Mouse (Mus musculus): ENCODE results near the gene Cux2. TPM values are rescaled to one million over a fixed set of nuclear protein-coding genes. Genes with fewer than 3 reads are reported as not detected.

The Cux2 gene
- total RNA-seq, 2 experiments from 2014 or later: 12.2 to 13.6 TPM

DNA sequence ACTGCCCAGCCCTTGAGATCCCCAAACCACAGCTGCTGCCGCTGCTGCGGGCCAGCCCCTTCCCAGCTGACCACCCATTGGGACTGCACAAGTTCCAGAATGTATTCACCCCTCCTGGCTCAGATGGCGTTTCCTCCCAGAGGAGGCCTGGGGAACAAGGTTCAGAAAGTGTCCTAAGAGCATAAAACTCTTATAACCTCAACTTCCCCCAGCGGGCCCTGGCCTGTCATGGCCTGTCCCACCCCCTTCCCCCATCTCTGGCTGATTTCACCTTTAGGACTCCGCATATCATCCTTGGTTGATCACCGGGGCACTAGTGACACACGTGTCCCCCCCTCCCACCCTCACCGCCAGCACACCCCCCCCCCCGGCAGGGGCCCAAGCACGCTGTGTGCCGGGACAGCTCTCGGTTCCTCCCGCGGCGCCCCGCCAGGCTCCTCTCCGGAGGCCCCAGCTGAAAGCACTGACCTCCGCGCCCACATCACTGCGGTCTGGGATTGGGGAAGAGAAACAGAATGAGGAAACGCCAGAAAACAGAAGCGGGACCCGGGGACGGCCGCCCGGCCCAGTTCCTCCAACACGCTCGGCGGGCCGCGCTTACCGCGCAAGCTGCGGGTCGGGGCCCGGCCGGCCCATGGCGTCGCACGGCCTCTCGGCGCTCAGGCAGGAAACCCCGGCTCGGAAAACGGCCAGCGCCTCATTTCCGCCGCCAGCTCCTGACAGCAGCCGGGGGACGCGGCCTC, 213.8 kb downstream of the Cux2 start:
- DNase-seq: peak; percentile 47

DNA sequence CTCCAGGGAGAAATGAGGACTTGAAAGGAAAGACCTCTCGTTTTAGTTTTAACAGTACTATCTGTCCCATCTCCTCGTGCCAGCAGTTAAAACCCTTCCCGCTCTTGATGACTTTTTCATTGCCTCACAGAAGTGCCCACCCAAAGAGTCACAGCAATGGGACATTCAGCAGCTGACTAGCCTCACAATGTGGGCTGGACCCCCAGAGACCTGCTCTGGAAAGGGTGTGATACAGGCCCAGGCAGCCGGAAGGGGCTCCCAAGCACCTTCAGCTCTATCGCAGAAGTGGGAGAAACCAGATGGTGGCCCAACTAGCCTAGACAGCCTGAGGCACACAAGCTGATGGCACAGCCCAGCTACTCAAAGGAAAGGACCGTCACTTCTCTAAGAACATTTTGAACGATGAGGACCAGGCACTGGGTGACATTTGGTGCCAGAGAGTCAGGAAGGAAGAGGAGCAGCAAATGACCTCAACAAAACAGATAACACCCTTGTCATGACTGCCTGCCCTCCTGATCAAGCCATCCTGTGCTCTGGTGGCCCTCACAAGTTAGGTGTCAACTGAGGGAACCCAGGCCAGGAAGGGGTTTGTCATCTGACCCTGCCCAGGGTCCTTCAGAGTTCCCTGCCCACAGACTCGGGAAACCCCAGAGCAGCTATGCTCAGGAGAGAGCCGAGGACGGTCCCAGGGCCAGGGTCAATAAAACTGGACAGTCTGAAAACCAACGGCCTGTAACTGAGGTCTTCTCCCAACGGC, 214.7 kb downstream of the Cux2 start:
- DNase-seq: no peak

DNA sequence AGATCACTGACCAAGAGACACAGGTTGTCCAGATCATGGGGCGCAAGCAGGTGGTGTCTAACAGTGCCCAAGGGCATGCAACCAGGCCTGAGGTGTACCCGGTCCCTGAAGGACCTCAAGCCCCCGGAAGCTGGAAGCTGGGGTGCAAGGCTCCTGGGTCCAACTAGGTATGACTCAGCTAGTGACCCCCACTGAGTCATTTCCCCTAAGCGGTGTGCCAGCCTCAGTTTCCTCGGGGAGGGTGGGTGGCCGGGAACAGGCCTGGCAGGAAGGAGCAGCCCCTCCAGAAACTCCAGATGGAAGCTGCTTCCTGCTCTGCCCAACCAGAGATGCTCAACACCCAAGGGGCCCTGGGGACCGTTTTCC, 215.7 kb downstream of the Cux2 start:
- no peak for DNase-seq

DNA sequence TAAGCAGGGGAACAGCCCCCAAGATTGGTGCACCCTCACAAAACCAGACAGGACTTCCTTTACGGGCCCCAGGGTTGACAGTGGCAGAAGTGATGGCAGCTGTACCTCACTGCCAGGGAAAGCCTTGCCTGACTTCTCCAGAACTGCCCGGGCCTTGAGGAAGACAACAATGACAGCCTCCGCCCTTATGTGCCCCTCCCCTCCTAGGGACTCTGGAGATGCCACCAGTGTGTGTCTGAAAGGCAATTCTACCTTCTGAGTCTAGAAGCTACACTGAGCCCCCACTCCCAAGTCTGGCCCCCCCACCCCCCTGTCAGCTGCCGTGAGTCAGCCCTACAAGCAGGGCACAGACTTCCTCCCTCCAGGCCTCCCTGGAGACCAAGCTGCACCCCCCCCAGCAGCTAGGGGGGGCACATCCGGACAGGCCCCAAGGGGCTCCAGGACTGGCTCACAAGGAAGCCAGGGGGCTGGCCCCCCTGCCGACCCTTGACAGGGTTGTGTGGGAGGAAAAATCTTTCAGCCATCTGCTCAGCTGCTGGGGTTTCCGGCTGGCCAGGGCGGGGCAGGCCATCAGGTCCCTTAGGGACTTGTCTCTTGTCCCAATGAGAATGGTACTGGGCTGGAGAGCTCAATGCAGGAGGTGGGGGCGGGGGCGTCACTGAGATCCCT, 216.2 kb downstream of the Cux2 start:
- DNase-seq: peak; percentile 83

DNA sequence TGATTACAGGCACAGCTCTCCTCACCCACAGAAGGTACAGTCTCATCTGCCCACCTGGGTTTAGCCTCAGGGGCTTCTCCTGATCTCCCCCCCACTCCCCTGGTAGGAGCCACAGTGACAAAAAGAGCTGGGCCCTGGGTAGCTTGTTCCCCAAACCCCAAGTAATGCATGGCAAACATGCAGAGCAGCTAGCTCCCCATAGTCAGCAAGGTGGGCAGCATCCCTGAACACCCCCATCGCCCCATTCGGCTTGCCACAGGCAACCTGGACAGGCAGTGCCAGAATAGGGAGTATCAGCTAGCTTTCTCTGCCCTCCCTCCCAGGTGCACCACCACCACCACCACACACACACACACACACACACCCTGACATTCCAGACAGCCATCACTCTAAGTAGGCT, 216.7 kb downstream of the Cux2 start:
- DNase-seq: no peak

DNA sequence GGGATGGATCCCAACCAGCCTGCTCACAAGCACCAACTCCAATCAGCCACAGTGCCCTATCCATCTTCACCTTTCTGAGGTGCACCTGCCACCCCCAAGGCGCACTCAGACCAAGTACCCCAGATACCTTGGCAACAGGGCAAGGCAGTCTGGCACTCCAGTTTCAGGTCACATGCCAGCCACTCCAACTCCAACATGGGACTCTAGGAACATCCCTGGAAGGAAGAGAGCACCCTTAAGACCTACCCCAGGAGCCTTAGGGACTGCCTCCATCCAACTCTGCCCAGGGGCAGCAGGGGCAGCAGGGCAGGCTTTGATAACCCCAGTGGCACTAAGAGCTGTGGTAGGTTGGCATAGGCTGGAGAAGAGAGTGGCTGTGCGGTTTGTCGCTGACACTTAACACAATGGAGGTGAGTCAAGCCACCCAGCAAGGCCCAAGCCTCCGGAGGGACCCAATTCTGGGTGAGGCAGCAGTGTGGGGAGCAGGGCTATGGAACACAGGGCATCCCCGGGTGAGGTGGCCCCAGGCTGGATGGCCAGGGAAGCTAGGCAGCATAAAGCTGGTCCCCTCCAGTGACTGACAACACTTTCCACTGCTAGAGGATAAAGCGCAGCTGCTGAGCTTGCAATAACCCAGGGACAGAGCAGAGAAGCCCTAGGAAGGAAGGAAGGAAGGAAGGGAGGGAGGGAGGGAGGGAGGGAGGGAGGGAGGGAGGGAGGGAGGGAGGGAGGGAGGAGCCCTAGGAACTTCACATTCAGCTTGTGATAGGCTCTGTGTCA, 217.3 kb downstream of the Cux2 start:
- DNase-seq: no peak

DNA sequence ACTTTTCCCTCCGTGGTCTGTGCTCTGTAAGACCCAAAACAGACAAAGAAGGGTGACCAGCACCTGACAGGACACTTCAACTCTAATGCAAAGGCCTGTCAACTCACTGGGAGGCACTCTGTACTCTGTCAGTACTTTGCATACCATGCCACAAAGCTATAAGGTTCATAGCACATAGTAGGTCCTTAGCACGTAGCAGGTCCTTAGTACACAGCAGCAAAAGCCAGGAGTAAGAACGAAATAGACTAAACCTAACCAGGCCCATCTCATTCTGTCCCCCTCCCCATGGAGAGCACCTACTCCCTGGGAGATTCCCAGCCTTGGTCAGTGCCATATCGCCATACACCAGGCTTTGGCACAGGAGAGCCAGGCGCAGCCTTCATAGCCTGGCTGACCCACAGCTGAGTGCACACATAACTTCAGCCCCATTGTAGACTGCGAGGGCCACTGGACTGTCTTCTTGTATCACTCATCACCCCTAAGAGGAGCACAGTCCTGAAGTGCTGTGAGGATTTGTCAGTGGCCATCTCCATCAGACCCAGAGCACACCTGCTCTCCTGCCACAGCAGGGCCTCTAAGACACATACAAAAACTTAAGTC, 218.8 kb downstream of the Cux2 start:
- DNase-seq: no peak

DNA sequence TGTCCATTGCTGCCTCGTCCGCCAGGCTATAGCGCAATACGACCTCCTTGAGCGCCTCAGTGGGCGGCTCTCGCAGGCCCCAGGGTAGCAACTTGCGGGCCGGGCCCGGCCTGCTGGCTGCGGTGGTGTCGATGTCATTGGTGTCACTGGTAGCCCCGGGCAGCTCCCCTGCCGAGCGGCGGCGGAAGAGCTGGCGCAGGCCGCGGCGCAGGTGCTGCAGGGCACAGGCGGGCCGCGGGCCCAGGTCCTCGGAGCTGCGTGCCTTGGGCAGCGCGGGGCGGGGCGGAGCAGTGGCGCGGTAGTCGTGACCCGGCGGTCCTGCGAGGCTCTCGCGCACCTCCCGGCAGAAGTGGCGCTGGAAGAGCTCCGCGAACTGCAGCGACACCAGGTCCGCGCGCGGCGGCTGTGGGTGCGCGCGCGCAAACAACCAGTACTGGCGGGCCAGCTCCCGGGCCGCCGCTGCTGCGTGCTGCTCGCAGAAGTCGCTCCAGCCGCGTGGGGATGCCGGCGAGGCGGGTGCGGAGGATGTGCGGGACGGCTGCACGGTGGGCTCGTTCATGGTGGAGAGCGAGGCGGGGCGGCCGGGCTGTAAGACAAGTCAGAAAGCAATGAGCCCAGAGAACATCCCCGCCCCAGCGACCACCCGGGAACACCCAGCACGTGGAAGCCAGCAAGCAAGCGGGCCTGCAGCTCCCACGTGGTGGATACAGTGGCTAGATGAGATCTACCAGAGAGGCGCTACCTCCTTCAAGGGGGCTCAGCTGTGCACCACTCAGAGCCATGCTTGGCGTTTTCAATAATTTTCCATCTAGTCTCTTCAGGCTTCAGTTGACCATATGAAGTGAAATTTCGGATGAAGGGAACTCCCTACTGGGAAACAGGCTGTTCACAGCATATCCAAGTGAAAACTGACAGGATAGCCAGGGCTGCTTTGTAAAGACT, 221.1 kb downstream of the Cux2 start:
- DNase-seq: no peak

DNA sequence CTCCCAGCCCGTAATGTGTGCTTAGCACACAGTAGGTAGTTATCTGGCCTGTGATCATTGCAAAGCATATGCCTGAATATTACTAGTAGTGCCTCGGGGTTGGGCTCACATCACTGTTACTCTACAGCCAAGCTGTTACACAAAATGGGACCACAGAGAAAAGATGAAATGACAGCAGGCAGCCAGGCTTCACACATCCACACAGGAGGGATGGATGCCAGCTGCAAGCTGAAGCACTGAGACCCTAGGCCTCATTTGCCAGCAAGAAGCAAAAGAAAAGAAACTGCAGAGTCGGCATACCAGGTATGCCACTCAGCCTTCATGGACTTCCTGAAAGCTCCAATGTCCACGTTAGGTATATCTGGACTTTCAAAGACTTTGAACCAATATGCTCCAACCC, 222.0 kb downstream of the Cux2 start:
- no peak for DNase-seq

DNA sequence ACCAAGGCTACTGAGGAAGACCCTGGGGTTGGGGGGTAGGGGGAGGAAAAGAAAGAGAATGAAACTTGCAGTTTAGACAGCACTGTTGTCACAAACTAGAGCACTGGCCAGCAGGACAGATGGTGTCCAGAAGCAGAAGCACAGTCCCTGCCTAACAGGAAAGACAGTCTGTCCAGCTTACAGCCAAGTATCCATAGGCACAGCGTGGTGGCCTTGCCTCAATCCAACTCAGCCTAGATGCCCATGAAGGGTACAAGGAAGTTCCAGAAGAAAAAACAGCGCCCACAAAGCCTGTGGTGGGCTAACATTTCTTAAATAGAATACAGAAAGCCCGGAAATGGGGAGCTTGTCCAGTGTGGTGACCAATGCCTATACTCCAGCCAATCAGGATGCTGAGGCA, 224.3 kb downstream of the Cux2 start:
- no peak for DNase-seq

DNA sequence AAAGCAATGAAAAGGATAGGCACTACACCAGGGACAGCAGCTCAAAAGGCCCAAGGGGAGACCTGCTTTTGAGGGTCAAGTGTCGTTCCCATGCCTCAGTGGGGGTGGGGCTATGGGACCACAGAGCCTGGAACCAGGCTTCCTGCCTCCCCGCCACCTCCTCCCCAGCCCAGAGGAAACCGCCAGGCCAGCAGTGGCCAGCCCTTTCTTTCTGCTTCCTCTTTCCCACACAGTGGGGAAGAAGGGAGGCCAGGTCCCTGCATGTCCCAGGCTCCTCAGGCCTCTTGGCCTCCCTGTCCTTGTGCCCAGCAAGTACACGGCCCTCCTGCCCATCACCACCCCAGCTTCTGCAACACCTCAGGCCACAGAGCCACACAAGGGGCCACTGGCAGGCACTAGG, 225.8 kb downstream of the Cux2 start:
- DNase-seq: peak; percentile 63

DNA sequence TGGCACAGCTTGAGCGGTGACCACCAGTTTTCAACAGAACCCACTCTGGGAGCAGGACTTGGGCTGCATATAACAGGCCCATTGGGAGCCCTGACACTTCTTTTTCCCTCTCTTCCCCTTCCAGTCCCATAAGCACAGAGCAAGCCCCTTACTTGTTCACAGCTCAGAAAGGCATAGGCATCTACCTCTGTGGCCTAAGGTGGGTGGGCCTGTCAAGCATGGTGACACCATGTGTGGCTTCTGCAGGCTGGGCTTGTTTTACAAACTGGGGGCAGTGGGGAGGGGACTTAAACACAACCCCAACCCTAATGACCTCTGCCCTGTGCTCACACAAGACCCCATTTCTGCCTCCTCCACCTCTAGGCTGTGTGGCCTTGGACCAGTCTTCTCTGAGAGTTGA, 226.2 kb downstream of the Cux2 start:
- no peak for DNase-seq

DNA sequence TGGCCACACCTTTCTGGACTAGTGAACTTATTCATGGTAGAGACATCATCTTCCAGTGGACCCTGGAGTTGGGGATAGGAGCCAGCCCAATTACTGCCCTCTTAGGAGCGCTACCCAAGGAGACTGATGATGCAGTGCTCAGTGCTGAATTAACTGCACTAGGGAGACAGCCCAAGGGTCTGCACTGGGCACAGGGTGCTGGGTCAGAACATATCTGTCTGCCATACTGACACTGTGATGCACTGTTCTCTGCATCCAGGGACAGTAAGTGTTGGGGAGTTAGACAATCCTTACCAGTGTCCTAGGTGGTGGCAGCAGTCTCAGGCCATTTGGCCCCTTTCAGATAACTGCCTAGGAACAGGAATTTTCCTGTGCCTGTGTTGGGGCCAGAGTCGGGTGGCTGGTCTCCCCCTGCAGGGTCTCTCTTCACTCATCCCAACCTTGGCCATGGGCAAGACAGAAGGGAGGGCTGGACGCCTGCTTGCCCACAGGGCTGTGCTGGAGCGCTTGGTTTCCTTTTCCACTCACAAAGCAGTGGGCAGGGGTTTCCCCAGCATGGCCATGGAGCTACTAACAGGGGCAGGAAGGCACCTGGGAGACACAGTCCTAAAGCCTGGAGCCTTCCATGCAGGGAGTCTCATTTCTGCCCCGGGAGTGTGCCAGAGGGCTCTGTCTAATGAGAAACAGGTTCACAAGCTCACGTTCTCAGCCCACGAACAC, 227.0 kb downstream of the Cux2 start:
- DNase-seq: no peak

DNA sequence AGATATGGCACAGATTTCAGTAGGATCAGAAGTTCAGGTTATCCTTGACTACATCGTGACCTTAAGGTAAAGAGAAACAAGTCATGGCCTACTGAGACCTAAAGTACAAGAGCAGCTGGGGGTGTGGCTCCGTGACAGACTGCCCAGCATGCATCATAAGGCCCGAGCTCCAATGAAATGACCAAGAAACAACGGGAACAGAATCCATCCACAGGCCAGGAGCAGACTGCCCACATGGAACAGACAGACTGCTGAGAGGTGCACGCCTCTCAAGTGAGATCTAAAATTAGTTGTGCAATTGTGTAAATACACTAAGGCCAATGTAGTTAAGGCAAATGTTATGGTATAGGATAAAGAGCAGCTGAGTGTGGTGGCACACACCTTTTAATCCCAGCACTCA, 228.3 kb downstream of the Cux2 start:
- DNase-seq: no peak

DNA sequence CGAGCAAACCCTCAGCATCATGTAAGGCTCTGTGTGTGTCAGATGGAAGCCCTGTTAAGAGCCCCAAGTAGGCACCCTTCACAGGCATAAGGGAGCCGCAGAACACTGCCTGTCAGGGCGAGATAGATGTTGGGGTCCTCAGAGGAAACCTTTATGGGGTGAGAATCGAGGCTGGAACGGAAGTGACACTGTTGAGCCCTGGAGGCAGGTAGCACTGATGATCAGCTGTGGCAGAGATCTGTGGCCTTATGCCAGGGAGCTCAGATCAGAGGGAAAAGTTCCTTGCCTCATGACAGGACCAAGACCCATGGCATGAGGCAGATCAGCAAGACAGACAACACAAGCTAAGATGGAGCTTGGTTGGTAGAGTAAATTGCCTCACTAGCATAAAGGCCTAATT, 228.8 kb downstream of the Cux2 start:
- DNase-seq: no peak

DNA sequence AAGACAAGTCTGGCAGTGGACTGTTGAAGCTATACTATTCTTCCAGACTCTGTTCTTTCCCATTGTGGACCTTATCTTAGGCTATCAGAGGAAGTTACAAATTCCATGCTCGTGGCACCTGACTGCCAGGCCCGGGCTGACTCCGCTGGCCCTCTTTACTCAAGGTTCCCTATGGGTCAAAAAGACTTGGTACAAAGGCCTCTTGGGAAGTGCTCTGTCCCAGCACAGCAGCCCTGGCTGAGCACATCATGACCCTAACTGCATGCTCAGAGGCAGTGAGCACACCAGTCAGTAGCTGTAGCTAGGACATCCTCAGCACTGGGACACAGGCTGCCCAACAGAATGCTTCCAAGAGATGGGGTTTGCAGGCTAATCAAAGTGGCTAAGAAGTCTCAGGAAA, 229.2 kb downstream of the Cux2 start:
- DNase-seq: no peak

DNA sequence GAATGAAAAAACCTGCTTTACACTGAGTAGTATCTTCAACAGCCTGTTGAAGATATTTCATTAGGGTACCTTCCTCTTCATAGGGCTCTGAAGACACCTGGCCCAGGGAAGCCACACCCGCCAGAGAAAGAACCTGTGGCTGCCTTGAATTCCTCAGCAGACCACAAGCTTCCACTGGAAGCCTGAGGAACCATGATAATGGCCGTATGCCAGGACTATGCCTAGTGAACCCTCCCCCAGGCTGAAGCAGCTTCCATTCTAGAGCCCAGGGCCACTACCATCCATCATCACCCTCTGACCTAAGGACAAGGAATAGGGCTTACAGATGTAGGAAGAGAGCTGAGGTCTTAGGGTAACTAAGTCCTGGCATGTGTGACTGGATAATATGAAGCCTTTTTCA, 229.7 kb downstream of the Cux2 start:
- no peak for DNase-seq

DNA sequence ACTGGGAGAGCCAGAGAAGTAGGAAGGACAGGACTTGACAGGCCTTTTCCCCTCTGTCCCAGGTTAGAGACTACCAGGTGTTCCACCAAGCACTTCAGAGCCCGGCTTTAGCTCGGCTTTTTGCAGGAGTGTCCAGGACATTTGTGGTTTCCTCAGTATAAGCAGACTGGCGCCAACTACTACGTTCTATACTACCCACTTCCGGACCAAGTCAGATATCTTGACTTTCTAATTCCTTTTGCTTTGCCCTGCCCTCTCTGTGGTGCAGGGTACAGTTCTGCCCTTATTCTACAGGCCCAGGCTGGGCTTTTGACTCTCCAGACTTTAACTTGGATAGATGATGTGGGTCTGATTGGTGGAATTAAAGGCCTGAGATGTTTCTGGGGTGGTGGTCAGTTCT, 230.3 kb downstream of the Cux2 start:
- no peak for DNase-seq

DNA sequence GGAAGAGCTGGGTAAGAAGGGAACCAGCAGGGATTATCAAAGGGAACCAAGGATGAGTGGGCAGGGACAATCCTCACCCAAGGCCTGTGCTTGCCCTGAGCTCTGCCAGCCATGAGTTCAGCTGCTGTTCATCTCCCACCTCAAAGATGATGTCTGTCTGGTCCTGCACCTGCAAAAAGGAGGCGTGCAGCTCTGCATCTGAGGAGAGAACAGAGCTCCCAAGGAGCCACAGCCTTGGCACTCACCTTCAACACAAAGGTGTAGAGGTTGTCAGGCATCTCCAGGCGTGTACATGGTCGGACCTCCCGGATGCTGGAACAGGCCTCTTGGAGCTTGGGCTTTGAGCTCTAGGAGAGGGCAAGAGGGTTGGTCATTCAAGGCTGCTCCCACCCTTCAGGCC, 231.0 kb downstream of the Cux2 start:
- no peak for DNase-seq

DNA sequence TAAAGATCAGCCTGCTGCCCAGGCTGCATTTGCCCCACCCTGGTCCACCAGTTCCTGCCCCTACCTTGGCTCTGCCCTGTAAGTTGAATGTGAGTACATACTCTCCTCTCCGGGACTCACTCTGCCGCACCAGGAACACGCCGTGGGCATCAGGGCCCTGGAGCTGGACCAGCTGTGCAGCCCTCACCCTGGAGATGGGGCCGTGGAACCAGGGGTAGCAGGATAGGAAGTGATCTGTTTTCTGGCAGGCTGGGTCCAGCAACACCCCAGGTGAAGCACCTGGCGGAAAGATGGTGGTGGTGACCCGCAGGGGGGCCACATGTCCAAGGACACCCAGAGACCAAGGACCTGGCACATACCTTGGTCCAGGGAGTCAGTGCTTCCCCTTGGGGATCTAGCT, 231.5 kb downstream of the Cux2 start:
- DNase-seq: no peak

DNA sequence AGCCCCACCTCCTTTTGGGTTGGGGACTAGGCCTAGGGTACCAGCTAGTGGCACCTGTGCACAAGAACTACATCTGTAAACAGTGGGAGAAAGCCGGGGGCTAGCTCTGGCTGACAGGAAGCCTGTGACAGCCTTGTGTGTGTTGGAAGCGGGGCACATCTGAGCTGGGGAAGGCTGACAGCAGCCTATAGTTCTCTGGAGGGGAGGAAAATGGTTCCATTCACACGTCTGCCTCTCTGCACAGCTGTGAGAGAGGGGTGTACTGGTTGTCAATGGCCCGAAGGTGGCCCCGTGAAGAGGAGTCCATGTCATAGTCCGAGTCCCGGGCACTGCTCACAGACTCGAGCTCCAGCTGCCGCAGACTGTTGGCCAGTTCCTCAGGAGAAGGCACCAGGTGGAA, 232.4 kb downstream of the Cux2 start:
- DNase-seq: no peak

Measured in heart, postnatal 4 days (tissue).